Mouse (Mus musculus): ENCODE data around the gene Caprin1.

Caprin1 gene

GRCm38 (mm10) chr2:103796211-103796860, 1.1 kb downstream of the Caprin1 start:
- peak; percentile 41 for DNase-seq

DNA sequence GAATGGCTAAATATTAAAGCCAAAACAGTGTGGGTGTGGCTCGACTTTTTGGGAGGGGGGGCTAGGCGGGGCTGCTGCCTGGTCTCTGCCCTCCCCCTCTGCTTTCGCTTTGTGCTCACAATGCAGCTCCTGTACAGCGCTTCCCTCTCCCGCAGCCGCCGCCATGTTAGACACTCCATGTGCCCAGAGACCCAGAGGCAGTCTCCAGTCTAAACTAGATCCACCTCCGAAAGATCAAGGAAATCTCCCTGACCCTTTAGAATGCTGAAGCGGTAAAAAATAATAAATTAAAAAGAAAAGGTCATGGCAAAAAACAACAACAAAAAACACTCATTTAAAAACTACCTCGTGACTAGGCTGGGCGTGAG, 1.6 kb downstream of the Caprin1 start:
- peak; percentile 76 for DNase-seq

GRCm38 (mm10) chr2:103792009-103792408, 5.4 kb downstream of the Caprin1 start:
- DNase-seq = no peak

GRCm38 (mm10) chr2:103785735-103786134, 11.7 kb downstream of the Caprin1 start:
- no peak for DNase-seq

- no peak for DNase-seq
Observed at GRCm38 (mm10) chr2:103784621-103785020, 12.8 kb downstream of the Caprin1 start.

- DNase-seq = no peak
Observed at GRCm38 (mm10) chr2:103762492-103762891, 35.0 kb downstream of the Caprin1 start.

GRCm38 (mm10) chr2:103761993-103762392, 35.5 kb downstream of the Caprin1 start:
- no peak for DNase-seq

DNA sequence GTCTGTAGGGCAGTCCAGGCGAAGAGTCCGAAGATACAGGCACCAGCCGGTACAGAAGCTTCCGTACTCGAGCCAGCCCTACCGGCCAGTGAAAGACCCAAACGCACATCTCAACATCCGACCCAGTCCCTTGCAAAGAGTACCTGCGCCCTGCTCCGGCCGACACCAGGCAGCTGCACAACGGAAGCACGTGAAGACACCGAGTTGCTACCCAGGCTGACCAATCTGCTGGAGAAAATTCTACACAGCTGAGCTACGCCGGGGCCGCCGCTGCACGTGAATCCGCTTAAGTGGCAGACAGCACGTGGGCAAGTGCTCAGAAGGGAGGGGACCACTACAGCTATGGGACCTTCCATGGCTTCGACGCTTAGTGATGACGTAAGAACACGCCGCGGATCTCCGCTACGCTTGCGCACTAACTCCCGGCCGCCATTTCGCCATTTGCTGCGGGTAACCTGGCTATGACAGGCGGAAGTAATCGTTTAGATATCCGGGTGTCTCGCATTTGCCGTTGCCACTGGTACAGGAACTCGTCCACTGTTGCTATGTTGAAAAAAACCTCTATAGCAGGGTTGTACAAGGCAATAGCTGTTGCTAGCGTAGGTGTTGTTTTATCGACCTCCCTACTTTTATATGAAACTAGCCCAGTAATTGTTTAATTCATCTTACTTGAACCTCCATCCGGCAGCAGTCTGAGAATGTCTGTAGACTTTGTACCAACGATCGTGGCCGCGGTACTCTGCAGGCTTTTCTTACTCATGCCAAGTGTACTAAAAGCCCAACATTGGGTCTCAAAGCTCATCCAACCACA, 36.3 kb downstream of the Caprin1 start, which contains the start of gene Nat10:
Nat10 (minus strand) TSS at position 365 of the 811 bp plus-strand sequence.
- DNase-seq = peak; percentile 99

DNA sequence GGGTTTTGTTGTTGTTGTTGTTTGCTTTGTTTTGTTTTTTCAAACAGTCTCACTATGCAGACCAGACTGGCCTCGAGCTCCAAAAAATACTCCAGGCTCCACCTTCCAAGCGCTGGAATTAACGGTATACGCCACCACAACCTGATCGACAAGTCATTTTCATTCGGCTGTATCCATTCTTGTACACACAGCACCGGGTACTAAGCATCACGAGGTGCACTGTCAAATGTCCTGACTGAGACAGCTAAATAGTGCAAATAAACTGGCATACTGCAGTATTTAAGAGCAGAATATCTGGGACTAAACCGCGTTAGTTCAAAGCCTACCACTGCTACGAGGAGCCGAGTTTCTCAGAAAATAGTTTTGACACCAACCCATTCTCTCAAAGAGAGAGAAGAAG, 37.0 kb downstream of the Caprin1 start:
- no peak for DNase-seq

GRCm38 (mm10) chr2:103755458-103756085, 41.9 kb downstream of the Caprin1 start:
- DNase-seq = no peak

- no peak for DNase-seq
Observed at GRCm38 (mm10) chr2:103754614-103755013, 42.8 kb downstream of the Caprin1 start.

DNA sequence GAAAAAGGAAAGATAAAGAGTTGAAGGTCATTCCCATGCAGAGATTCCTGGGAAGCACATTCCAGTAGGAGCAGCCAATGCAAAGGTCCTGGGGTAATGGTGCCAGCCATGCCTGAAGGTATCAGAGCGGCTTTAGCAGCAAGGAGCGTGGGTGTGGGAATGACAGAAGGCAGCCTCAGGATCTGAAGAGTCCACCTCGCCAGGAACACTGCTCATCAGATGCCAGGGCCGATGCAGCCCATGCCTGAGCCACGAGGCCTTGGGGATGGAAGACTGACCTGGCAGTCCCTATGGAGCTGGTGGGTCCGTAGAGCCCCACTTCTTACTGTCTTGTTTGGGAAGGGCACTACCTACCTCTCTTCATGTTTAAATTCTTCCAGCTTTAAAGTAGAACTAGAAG, 45.7 kb downstream of the Caprin1 start:
- no peak for DNase-seq

- DNase-seq = no peak
Observed at GRCm38 (mm10) chr2:103749091-103749490, 48.4 kb downstream of the Caprin1 start.

DNA sequence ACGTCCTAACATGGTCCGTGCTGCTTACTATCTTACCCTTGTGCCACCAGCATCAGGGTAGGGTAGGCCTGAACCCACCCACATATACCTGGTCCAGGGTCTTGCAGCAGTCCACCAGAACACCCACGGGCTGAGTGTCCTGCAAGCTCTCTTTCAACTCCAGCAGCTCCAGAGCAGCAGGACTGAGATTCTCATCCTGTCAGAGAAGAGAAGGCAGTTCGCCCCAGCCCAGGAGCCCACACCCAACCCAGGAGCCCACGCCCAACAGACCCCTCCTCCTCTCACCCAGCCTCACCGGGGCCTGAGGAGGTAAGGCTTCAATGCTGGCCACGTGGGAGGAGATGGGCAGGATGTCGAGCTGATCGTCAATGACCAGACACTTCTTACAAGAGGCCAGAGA, 49.6 kb downstream of the Caprin1 start:
- no peak for DNase-seq

DNA sequence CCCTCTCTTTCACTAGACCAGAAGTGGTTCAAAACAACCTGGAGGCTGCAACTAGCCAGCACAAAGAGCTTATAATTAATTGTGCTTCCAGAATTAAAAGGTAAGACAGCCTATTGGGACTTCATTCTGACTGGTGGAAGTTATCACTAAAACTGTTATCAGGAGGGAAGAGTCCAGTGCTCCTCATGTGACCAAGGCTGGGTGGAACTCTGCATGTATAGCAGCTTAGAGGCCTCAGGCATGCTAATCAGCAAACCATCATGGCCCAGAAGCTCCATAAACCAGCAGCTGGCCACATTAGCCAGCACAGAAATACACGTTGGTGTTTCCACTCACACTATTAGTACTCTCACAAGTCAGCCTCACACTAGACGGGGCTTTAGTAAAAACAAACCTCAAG, 50.7 kb downstream of the Caprin1 start:
- DNase-seq = no peak

- DNase-seq = peak; percentile 31
Observed at GRCm38 (mm10) chr2:103746096-103746495, 51.4 kb downstream of the Caprin1 start.

- DNase-seq = no peak
Observed at GRCm38 (mm10) chr2:103745481-103745880, 52.0 kb downstream of the Caprin1 start.

GRCm38 (mm10) chr2:103743988-103744387, 53.5 kb downstream of the Caprin1 start:
- peak; percentile 37 for DNase-seq

- DNase-seq = no peak
Observed at GRCm38 (mm10) chr2:103743536-103743935, 53.9 kb downstream of the Caprin1 start.

- no peak for DNase-seq
Observed at GRCm38 (mm10) chr2:103742821-103743220, 54.6 kb downstream of the Caprin1 start.

GRCm38 (mm10) chr2:103731423-103731822, 66.0 kb downstream of the Caprin1 start:
- no peak for DNase-seq

DNA sequence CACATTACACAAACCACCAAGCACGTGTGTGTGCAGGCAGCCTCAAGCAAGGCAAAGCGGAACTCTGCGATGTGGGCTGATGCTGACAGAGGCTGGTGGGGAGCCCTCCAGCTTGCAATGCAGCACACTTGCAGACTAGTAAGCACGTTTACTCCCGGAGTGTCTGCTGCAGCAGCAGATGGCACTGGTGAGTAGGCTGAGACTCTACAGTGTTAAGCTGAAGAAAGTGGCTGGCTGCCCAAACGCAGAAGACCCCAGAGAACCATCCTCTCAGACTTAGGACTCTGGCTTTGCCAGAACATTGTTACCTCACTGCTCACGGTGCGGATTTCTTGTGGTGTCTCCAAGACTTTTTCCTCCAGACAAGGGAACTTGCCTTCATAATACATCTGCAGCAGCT, 66.5 kb downstream of the Caprin1 start:
- DNase-seq = peak; percentile 87

DNA sequence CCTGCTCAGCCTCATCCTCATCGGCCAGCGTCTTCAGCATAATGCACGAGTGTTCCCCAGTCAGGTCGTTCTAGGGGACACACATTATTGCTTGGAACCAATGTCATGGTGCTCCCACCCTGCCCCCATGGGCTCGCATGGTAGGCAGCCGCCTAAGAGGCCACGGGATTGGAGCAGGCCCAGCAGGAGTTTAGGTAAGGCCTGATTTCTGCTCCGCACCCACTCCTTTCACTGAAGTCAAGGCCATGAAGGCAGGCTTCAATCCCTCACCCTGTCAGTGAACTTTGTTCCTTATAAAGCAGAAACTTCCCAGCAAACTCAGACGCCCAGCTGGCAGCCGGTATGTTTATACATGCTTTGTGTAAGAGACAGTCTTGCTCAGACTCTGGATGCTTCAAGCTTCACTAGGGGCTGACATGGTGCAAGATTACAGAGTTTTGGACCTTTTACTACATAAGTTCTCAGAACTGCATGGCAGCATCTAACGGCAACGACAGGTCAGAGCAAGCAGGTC, 69.4 kb downstream of the Caprin1 start:
- DNase-seq = no peak

DNA sequence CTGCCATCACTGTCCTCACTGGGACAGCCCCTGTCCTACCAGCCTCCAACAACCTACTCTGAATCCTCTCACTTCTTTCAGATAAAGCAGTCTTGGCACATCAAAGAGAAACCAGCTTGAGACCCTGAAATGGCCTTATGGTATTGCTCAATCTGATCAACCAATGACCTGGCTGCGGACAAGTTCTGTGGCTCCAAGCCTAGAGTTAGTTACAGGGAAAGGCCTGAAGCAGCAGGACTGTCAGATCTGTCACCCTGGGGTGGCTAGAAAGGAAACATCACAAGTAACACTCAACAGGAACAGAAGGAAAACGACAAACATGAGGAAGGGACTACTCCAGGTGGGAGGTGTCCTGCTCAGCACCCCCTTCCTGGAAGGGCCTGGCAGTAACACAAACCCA, 72.9 kb downstream of the Caprin1 start:
- no peak for DNase-seq

Data from right cerebral cortex, adult 18-20 months (tissue).